ENCODE assay signal across 23 mouse cellular contexts in genomic region chr11:76084943-76085342, GRCm38 (mm10). TPM values are rescaled to one million over a fixed set of nuclear protein-coding genes. Genes with fewer than 3 reads are reported as not detected.
DNase-seq lines count a peak whose midpoint lies in the region; ATAC-seq and TF ChIP-seq lines count a peak whose summit lies in the region.
"Had no signal": no experiment of that assay in that cellular context is flagged by ENCODE, and none has a peak within 500 bp of the region (broad histone marks: within the 10 kb centered on the region; RNA-seq: fewer than 3 reads in every experiment).

No protein-coding gene starts in this region.

- no peaks in the 10 kb centered on the region for H3K27me3 ChIP-seq in limb, embryonic 12.5 days
- no peaks in the 10 kb centered on the region for H3K27me3 ChIP-seq in limb, embryonic 10.5 days (ENCODE audit: low read depth, poor library complexity, severe bottlenecking)
- H3K27me3 ChIP-seq in thymus, adult 2 months (ENCODE audit: control insufficient read depth, insufficient read depth, low read length) = no peaks in the 10 kb centered on the region
- no peaks in the 10 kb centered on the region for H3K27me3 ChIP-seq in MEL (ENCODE audit: control insufficient read depth in 1 of 2, insufficient read depth in 2 of 2, low read length in 2 of 2)
- H3K27me3 ChIP-seq: CH12.LX, Patski had no signal

- no peak for TF ChIP-seq CTCF in thymus, adult 2 months (IDR thresholded peaks at IDR 0.05; ENCODE audit: borderline replicate concordance, control insufficient read depth, extremely low read depth, insufficient read depth, low read length, poor library complexity)
- no peak for TF ChIP-seq CTCF in MEL (IDR thresholded peaks at IDR 0.05 in 2 of 3, conservative IDR thresholded peaks at IDR 0.05 in 1 of 3; ENCODE audit: control insufficient read depth in 1 of 3, insufficient read depth in 1 of 3, low read depth in 2 of 3, low read length in 3 of 3, poor library complexity in 1 of 3, severe bottlenecking in 1 of 3)

- no peaks in the 10 kb centered on the region for H3K79me2 ChIP-seq in MEL (ENCODE audit: control insufficient read depth, insufficient read depth, low read length, poor library complexity)

- no peak for TF ChIP-seq POLR2A in thymus, adult 2 months (IDR thresholded peaks at IDR 0.05; ENCODE audit: control insufficient read depth, extremely low read depth, insufficient read depth, low read length, poor library complexity)
- TF ChIP-seq POLR2A in MEL (IDR thresholded peaks at IDR 0.05; ENCODE audit: control insufficient read depth in 1 of 2, insufficient read depth in 1 of 2, low read depth in 1 of 2, low read length in 2 of 2, poor library complexity in 1 of 2) = no peak

- H3K9me3 ChIP-seq in limb, embryonic 12.5 days = no peaks in the 10 kb centered on the region
- H3K9me3 ChIP-seq in limb, embryonic 10.5 days (replicated peaks) = no peaks in the 10 kb centered on the region
- no peaks in the 10 kb centered on the region for H3K9me3 ChIP-seq in MEL (replicated peaks; ENCODE audit: insufficient read depth, low read length)
- H3K9me3 ChIP-seq: G1E had no signal

- TF ChIP-seq RAD21 in MEL (IDR thresholded peaks at IDR 0.05; ENCODE audit: low read depth, low read length) = no peak

- 0 out of 2 replicates have a peak overlapping the region, but pooled peaks have one; percentile 17 for H3K27ac ChIP-seq in limb, embryonic 12.5 days
- no peak overlapping the region for H3K27ac ChIP-seq in limb, embryonic 10.5 days
- H3K27ac ChIP-seq in thymus, adult 2 months (ENCODE audit: control insufficient read depth, insufficient read depth, low read length) = peak overlapping the region; percentile 43; the same call in 1 of the 2 replicates
- H3K27ac ChIP-seq in MEL (ENCODE audit: control insufficient read depth, low read depth, low read length) = peak overlapping the region; percentile 32

- H3K36me3 ChIP-seq in limb, embryonic 12.5 days = peaks cover 48% of the 10 kb centered on the region
- H3K36me3 ChIP-seq in limb, embryonic 10.5 days = peaks cover 41% of the 10 kb centered on the region
- H3K36me3 ChIP-seq in thymus, adult 2 months (ENCODE audit: control insufficient read depth, insufficient read depth, low read length) = peaks cover 11% of the 10 kb centered on the region
- peaks cover 0 to 16% of the 10 kb centered on the region in 2 experiments; a peak in 2 of 4 replicates for H3K36me3 ChIP-seq in MEL (ENCODE audit: control insufficient read depth in 1 of 2, insufficient read depth in 2 of 2, low read length in 2 of 2)

- no peak overlapping the region for H3K4me3 ChIP-seq in limb, embryonic 12.5 days (replicated peaks)
- H3K4me3 ChIP-seq in limb, embryonic 10.5 days = no peak overlapping the region
- no peak overlapping the region for H3K4me3 ChIP-seq in thymus, adult 2 months (ENCODE audit: control insufficient read depth, insufficient read depth, low read length)
- H3K4me3 ChIP-seq in MEL (ENCODE audit: control insufficient read depth in 1 of 2, insufficient read depth in 1 of 2, low read depth in 2 of 2, low read length in 2 of 2) = no peak overlapping the region

- H3K9ac ChIP-seq in limb, embryonic 12.5 days (replicated peaks) = no peak overlapping the region
- no peak overlapping the region for H3K9ac ChIP-seq in MEL (ENCODE audit: control insufficient read depth, low read depth, low read length, poor library complexity, severe bottlenecking)

- no peak for ATAC-seq in limb, embryonic 12.5 days (ENCODE audit: insufficient number of reproducible peaks, insufficient read depth, low FRiP score, low TSS enrichment, low read depth)
- ATAC-seq: activated CD4-positive, CD25-positive, alpha-beta regulatory T cell, adult 4 months; CD4-positive, CD25-positive, alpha-beta regulatory T cell, adult 4 months; Patski had no signal

- WGBS in limb, embryonic 12.5 days = 96% methylated on average over 1 of the region's 1 CpGs
- 90% methylated on average over 1 of the region's 1 CpGs for WGBS in limb, embryonic 10.5 days
- 19% methylated on average over 1 of the region's 1 CpGs for WGBS in thymus, adult 2 months

- peaks cover 28% of the 10 kb centered on the region for H3K4me1 ChIP-seq in limb, embryonic 12.5 days (replicated peaks)
- H3K4me1 ChIP-seq in limb, embryonic 10.5 days = peaks cover 49% of the 10 kb centered on the region
- peaks cover 13% of the 10 kb centered on the region for H3K4me1 ChIP-seq in thymus, adult 2 months (replicated peaks; ENCODE audit: control insufficient read depth, insufficient read depth, low read length)
- H3K4me1 ChIP-seq in MEL (ENCODE audit: control insufficient read depth in 1 of 2, insufficient read depth in 2 of 2, low read length in 2 of 2) = peaks cover 15 to 18% of the 10 kb centered on the region in 2 experiments

- peak; percentile 92 to 93 for TF ChIP-seq EP300 in MEL (IDR thresholded peaks at IDR 0.05; ENCODE audit: low read depth in 1 of 2, low read length in 2 of 2)

- DNase-seq in limb, embryonic 10.5 days (ENCODE audit: low spot score) = no peak
- DNase-seq in thymus, adult 2 months = no peak
- no peak for DNase-seq in thymus, postnatal 36 days
- DNase-seq in thymus, postnatal 0 days (ENCODE audit: low spot score) = peak; percentile 28
- no peak for DNase-seq in thymus, postnatal 25 days
- peak; percentile 66 for DNase-seq in MEL (ENCODE audit: low read depth, low spot score)
- no peak for DNase-seq in ovary, postnatal 14 days (ENCODE audit: low spot score)
- DNase-seq: adrenal gland, adult 2 months; adrenal gland, adult 8-10 months; adrenal gland, postnatal 10 days; adrenal gland, postnatal 14 days; adrenal gland, postnatal 25 days; adrenal gland, postnatal 36 days; B cell, adult 2 months; cerebellum, adult 11 months; cerebellum, adult 11-12 months; cerebellum, adult 18-20 months had no signal

- no peak overlapping the region for H3K4me2 ChIP-seq in limb, embryonic 12.5 days

TF ChIP-seq in MEL, 35 proteins besides CTCF, POLR2A, EP300 and RAD21:
- TF ChIP-seq MAX (IDR thresholded peaks at IDR 0.05; ENCODE audit: low read length) (peak; percentile 74), MYB (IDR thresholded peaks at IDR 0.05; ENCODE audit: low read depth, low read length) (peak; percentile 88), TAL1 (IDR thresholded peaks at IDR 0.05; ENCODE audit: low read length) (0 out of 2 replicates have a peak, but pooled peaks have one; percentile 5), USF1 (IDR thresholded peaks at IDR 0.05; ENCODE audit: low read depth, low read length) (peak; percentile 68), GABPA (IDR thresholded peaks at IDR 0.05; ENCODE audit: low read depth, low read length) (no peak), ETS1 (IDR thresholded peaks at IDR 0.05; ENCODE audit: low read depth, low read length) (peak; percentile 78), GATA1 (IDR thresholded peaks at IDR 0.05; ENCODE audit: low read depth, low read length) (peak; percentile 93), SIN3A (IDR thresholded peaks at IDR 0.05; ENCODE audit: low read length) (peak; percentile 90), RCOR1 (IDR thresholded peaks at IDR 0.05; ENCODE audit: low read depth, low read length) (peak; percentile 74), MEF2A (IDR thresholded peaks at IDR 0.05; ENCODE audit: extremely low read depth, insufficient replicate concordance, low read depth, low read length, poor library complexity, severe bottlenecking) (no peak), MAZ (IDR thresholded peaks at IDR 0.05; ENCODE audit: low read depth, low read length) (peak; percentile 66), MYC (IDR thresholded peaks at IDR 0.05; ENCODE audit: low read depth, low read length) (peak; percentile 73), MXI1 (IDR thresholded peaks at IDR 0.05; ENCODE audit: low read depth, low read length) (peak; percentile 71), TCF12 (IDR thresholded peaks at IDR 0.05; ENCODE audit: low read depth, low read length) (peak; percentile 89), ZKSCAN1 (IDR thresholded peaks at IDR 0.05; ENCODE audit: low read depth, low read length) (0 out of 2 replicates have a peak, but pooled peaks have one; percentile 23), ZMIZ1 (IDR thresholded peaks at IDR 0.05; ENCODE audit: low read depth, low read length) (no peak), CHD2 (IDR thresholded peaks at IDR 0.05; ENCODE audit: low read length) (no peak), ZNF384 (IDR thresholded peaks at IDR 0.05; ENCODE audit: low read depth, low read length) (no peak), NELFE (IDR thresholded peaks at IDR 0.05; ENCODE audit: low read depth, low read length) (no peak), SMC3 (IDR thresholded peaks at IDR 0.05; ENCODE audit: low read depth, low read length) (no peak; the same call in 1 of the 2 replicates), TBP (IDR thresholded peaks at IDR 0.05; ENCODE audit: low read depth, low read length) (no peak), ELF1 (IDR thresholded peaks at IDR 0.05; ENCODE audit: low read depth, low read length) (peak; percentile 67)

RNA-seq across cellular contexts. Expression of gene Rflnb, which starts 57.4 kb away (rescaled TPM):
- polyA plus RNA-seq in limb, embryonic 12.5 days (2016; fragmentation: Nextera tagmentation; extraction: Ambion mirVana) = 50.9 and 54.0 TPM in 2 replicates
- polyA plus RNA-seq in limb, embryonic 10.5 days (2016; fragmentation: Nextera tagmentation; extraction: Ambion mirVana) = 25.6 and 35.4 TPM in 2 replicates
- polyA plus RNA-seq in thymus, adult 2 months (2012; rRNA removed) = 8.7 and 8.9 TPM in 2 replicates
- 10.6 and 13.2 TPM in 2 replicates for polyA plus RNA-seq in thymus, postnatal 0 days (2015; fragmentation: Nextera tagmentation; extraction: Ambion mirVana)
- 4.8 and 7.4 TPM in 2 replicates for total RNA-seq in MEL (2012; rRNA removed)
- 1 to 10 TPM in 1 of 2 experiments, not detected in 1; 8.7 TPM for polyA plus RNA-seq in MEL (2012; ENCODE audit: insufficient read depth in 1 of 2, insufficient read length in 2 of 2, low read depth in 1 of 2, low replicate concordance in 2 of 2, missing spikeins in 1 of 2)

Comparison
In these comparisons a context has a peak if more than half of its experiments do, and no peak if none do; other contexts are left out.
1. DNase-seq: peak in thymus, postnatal 0 days (single experiment) and MEL (single experiment); none in limb, embryonic 10.5 days (single experiment), thymus, adult 2 months (single experiment), thymus, postnatal 36 days (0 of 2), thymus, postnatal 25 days (single experiment) and ovary, postnatal 14 days (single experiment).